9 mouse cellular contexts compared by ENCODE assay signal in genomic region chr9:121947784-121948183, GRCm38 (mm10). TPM values are rescaled to one million over a fixed set of nuclear protein-coding genes. Genes with fewer than 3 reads are reported as not detected.
DNase-seq lines count a peak whose midpoint lies in the region; ATAC-seq and TF ChIP-seq lines count a peak whose summit lies in the region.
"Had no signal": no experiment of that assay in that cellular context is flagged by ENCODE, and none has a peak within 500 bp of the region (broad histone marks: within the 10 kb centered on the region; RNA-seq: fewer than 3 reads in every experiment).

No protein-coding gene starts in this region.

- TF ChIP-seq CTCF in spleen, adult 2 months (IDR thresholded peaks at IDR 0.05; ENCODE audit: extremely low read depth, insufficient read depth, insufficient read length, insufficient replicate concordance), result 0 out of 2 replicates have a peak, but pooled peaks have one; percentile 3
- peak; percentile 77 for TF ChIP-seq CTCF in lung, postnatal 0 days (IDR thresholded peaks at IDR 0.05)

- no peak for DNase-seq in spleen, adult 2 months (ENCODE audit: low read depth in 1 of 2, low spot score in 2 of 2)
- DNase-seq in spleen, postnatal 36 days (ENCODE audit: low spot score in 2 of 2), result no peak
- DNase-seq in adrenal gland, postnatal 36 days, result peak; percentile 78 to 80
- DNase-seq in forelimb bud, embryonic 11.5 days (ENCODE audit: low read depth, low spot score), result peak; percentile 31
- peak; percentile 81 to 82 for DNase-seq in kidney, postnatal 4 days
- peak; percentile 78 for DNase-seq in lung, postnatal 0 days (ENCODE audit: low spot score)
- DNase-seq in splenic B cell, adult 2 months (ENCODE audit: low read depth, low spot score), result peak; percentile 38
- DNase-seq: liver, embryonic 13.5 days had no signal

- H3K4me3 ChIP-seq in spleen, adult 2 months (ENCODE audit: extremely low read depth, insufficient read depth, insufficient read length), result no peak overlapping the region
- H3K4me3 ChIP-seq in lung, postnatal 0 days (ENCODE audit: low read depth, low read length), result no peak overlapping the region
- H3K4me3 ChIP-seq: liver, embryonic 13.5 days; stomach, embryonic 15.5 days had no signal

- TF ChIP-seq EP300 in lung, postnatal 0 days (IDR thresholded peaks at IDR 0.05), result no peak

- H3K4me1 ChIP-seq in spleen, adult 2 months (ENCODE audit: control insufficient read depth, insufficient read depth, insufficient read length), result peaks cover 5% of the 10 kb centered on the region; the same call in 1 of the 2 replicates
- H3K4me1 ChIP-seq in lung, postnatal 0 days (ENCODE audit: insufficient read depth, low read depth, low read length), result peaks cover 8% of the 10 kb centered on the region; the same call in 1 of the 2 replicates

- no peaks in the 10 kb centered on the region for H3K36me3 ChIP-seq in spleen, adult 2 months (ENCODE audit: control insufficient read depth, insufficient read depth, low read length)
- no peaks in the 10 kb centered on the region for H3K36me3 ChIP-seq in lung, postnatal 0 days (ENCODE audit: insufficient read depth, low read length)
- no peaks in the 10 kb centered on the region for H3K36me3 ChIP-seq in splenic B cell, adult 2 months (ENCODE audit: control insufficient read depth, insufficient read depth, low read length, poor library complexity, severe bottlenecking)
- H3K36me3 ChIP-seq: liver, embryonic 13.5 days; stomach, embryonic 15.5 days had no signal

- H3K27me3 ChIP-seq in spleen, adult 2 months (ENCODE audit: control insufficient read depth, insufficient read depth, low read length), result no peaks in the 10 kb centered on the region
- H3K27me3 ChIP-seq in lung, postnatal 0 days (replicated peaks; ENCODE audit: insufficient read depth, low read length), result no peaks in the 10 kb centered on the region
- no peaks in the 10 kb centered on the region; the same call in 1 of the 2 replicates for H3K27me3 ChIP-seq in splenic B cell, adult 2 months (ENCODE audit: control insufficient read depth, insufficient read depth, low read length, poor library complexity, severe bottlenecking)
- H3K27me3 ChIP-seq: liver, embryonic 13.5 days; stomach, embryonic 15.5 days had no signal

- TF ChIP-seq POLR2A in spleen, adult 2 months (IDR thresholded peaks at IDR 0.05; ENCODE audit: low read depth, low read length), result no peak

- ATAC-seq in lung, postnatal 0 days, result peak; percentile 21; the same call in 1 of the 2 replicates

- no peak overlapping the region for H3K27ac ChIP-seq in spleen, adult 2 months (ENCODE audit: insufficient read depth, low read length)
- no peak overlapping the region for H3K27ac ChIP-seq in lung, postnatal 0 days (ENCODE audit: low read length)
- H3K27ac ChIP-seq: liver, embryonic 13.5 days; stomach, embryonic 15.5 days had no signal

- 28% methylated on average over 4 of the region's 4 CpGs for WGBS in spleen, adult 2 months
- WGBS in lung, postnatal 0 days, result 2% methylated on average over 4 of the region's 4 CpGs

- H3K4me2 ChIP-seq in lung, postnatal 0 days (replicated peaks; ENCODE audit: low read depth, low read length), result no peak overlapping the region
- H3K4me2 ChIP-seq: liver, embryonic 13.5 days; stomach, embryonic 15.5 days had no signal

- H3K9ac ChIP-seq in lung, postnatal 0 days (replicated peaks; ENCODE audit: low read depth), result no peak overlapping the region
- H3K9ac ChIP-seq: liver, embryonic 13.5 days; stomach, embryonic 15.5 days had no signal

- H3K9me3 ChIP-seq in lung, postnatal 0 days (ENCODE audit: low read length), result no peaks in the 10 kb centered on the region
- H3K9me3 ChIP-seq: liver, embryonic 13.5 days; stomach, embryonic 15.5 days had no signal

RNA-seq across cellular contexts. Expression of gene Fam198a, which starts 3.0 kb away (rescaled TPM):
- polyA plus RNA-seq in spleen, adult 2 months (2012; rRNA removed), result 0.28 and 0.31 TPM in 2 replicates
- total RNA-seq in adrenal gland, postnatal 36 days (2021), result 1 to 10 TPM; 1.4 to 1.5 TPM
- polyA plus RNA-seq in lung, postnatal 0 days (2015; fragmentation: Nextera tagmentation; extraction: Ambion mirVana), result 1.6 and 3.0 TPM in 2 replicates

RNA-seq across cellular contexts. Expression of gene Cyp8b1, which starts 31.7 kb away (rescaled TPM):
- polyA plus RNA-seq in spleen, adult 2 months (2012; rRNA removed), result 0.12 and 0.25 TPM in 2 replicates
- total RNA-seq in adrenal gland, postnatal 36 days (2021), result under 1 TPM; 0.26 to 0.30 TPM
- 0.10 and 0.18 TPM in 2 replicates for polyA plus RNA-seq in lung, postnatal 0 days (2015; fragmentation: Nextera tagmentation; extraction: Ambion mirVana)

RNA-seq across cellular contexts. Expression of gene Pomgnt2, which starts 49.1 kb away (rescaled TPM):
- polyA plus RNA-seq in spleen, adult 2 months (2012; rRNA removed), result 2.8 and 3.2 TPM in 2 replicates
- 10 to 100 TPM; 17.0 to 20.7 TPM for total RNA-seq in adrenal gland, postnatal 36 days (2021)
- polyA plus RNA-seq in lung, postnatal 0 days (2015; fragmentation: Nextera tagmentation; extraction: Ambion mirVana), result 4.3 and 5.6 TPM in 2 replicates

RNA-seq across cellular contexts. Expression of gene Ackr2, which starts 49.6 kb away (rescaled TPM):
- polyA plus RNA-seq in spleen, adult 2 months (2012; rRNA removed), result 15.9 and 16.7 TPM in 2 replicates
- under 1 TPM; 0.66 to 0.86 TPM for total RNA-seq in adrenal gland, postnatal 36 days (2021)
- polyA plus RNA-seq in lung, postnatal 0 days (2015; fragmentation: Nextera tagmentation; extraction: Ambion mirVana), result 14.8 and 16.2 TPM in 2 replicates

Comparison
In these comparisons a context has a peak if more than half of its experiments do, and no peak if none do; other contexts are left out.
1. DNase-seq: peak in adrenal gland, postnatal 36 days (2 of 2), forelimb bud, embryonic 11.5 days (single experiment), kidney, postnatal 4 days (2 of 2), lung, postnatal 0 days (single experiment) and splenic B cell, adult 2 months (single experiment); none in spleen, adult 2 months (0 of 2) and spleen, postnatal 36 days (0 of 2).